Mouse (Mus musculus): ENCODE data around the gene Atp4b.
"Not testable (repeated sequence)": the region's sequence is repeated elsewhere in the genome, so short reads cannot be mapped to it uniquely, and the experiment has no call there.

- not testable (repeated sequence) for TF ChIP-seq CTCF, EP300 (IDR thresholded peaks at IDR 0.05; ENCODE audit: low read depth)
These were observed 59.4 kb downstream of the Atp4b start for GRCm38 (mm10) chr8:13337245-13337644.

Data from heart, postnatal 0 days (tissue).